Mouse (Mus musculus) liver, embryonic 14.5 days (tissue): ENCODE measurements at regions not wholly inside any gene's neighbourhood (a gene's known extent, or its start where the extent isn't known, plus 50 kb on each side); places are given as distances from the start of the nearest gene placed in this dataset.
"Not testable (repeated sequence)": the region's sequence is repeated elsewhere in the genome, so short reads cannot be mapped to it uniquely, and the experiment has no call there.

Experiments
- CTCF ChIP-seq: IDR thresholded peaks from 2 replicates; pipeline ENCODE4 v1.5.1; 2016; ENCODE audit warnings: antibody characterized with exemption, low read depth, control low read depth
- EP300 ChIP-seq: IDR thresholded peaks from 2 replicates; pipeline ENCODE4 v1.6.1; 2016; ENCODE audit warnings: antibody characterized with exemption, low read depth

- TF ChIP-seq CTCF, EP300: not testable (repeated sequence)
Measured at GRCm38 (mm10) chr12:21680026-21680425, 262.6 kb upstream of the Ywhaq start.
